Mouse (Mus musculus) cerebellum, postnatal 10 days (tissue): ENCODE measurements around the gene Gpr21.
A peak's percentile ranks its signal among the peaks of the same experiment; 100 is the strongest.
"Not testable (repeated sequence)": the region's sequence is repeated elsewhere in the genome, so short reads cannot be mapped to it uniquely, and the experiment has no call there.

ENCODE experiments used
- DNase-seq, 2 experiments: peaks; one replicate each; pipeline ENCODE4 v3.0.0; 2021; ENCODE audit warnings: mixed read lengths in 2 of 2

The Gpr21 gene

DNA sequence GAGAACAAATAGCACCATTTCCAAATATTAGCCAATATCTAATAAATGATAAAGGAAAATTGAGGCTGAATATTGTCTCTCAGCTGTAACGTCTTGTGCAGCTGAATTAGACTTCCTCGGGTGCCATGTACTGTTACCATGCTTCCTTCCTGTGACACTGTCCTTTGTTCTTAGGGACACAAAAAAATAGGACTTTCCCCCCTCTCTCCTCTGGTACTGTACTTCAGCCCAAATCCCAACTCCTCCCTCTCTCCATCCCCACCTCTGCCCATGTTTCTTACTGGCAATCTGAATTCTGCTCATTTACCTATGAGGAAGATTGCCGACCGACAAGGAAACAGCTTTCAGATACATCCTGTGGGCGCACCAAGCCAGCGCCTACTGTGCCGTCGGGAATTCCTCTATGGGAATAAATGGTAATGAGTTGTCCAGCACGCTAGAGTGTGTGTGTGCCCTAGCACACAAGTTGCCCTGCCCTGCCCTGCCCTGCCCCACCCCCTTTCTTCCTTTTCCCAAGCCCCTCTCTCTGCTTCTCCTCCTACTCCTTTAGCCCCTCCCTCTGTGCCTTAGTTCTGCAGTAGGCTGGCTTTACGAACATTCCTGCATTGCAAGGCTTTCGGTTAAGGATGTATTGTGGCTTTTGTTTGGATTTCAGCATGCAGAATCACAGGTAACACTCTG, at the start of gene Gpr21:
Gpr21 (plus strand) TSS at position 303 of the 681 bp plus-strand sequence.
- DNase-seq, result peak; percentile 11 to 17

DNA sequence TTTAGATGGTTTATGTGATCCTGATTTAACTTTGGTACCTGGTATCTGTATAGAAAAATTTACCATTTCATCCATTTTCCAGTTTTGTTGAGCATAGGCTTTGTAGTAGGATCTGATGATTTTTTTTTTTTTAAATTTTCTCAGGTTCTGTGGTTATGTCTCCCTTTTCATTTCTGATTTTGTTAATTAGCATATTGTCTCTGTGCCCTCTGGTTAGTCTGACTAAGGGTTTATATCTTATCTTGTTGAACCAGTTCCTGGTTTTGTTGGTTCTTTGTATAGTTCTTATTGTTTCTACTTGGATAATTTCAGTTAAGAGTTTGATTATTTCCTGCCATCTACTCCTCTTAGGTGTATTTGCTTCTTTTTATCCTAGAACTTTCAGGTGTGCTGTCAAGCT, 36.6 kb upstream of the Gpr21 start:
- no peak for DNase-seq

DNA sequence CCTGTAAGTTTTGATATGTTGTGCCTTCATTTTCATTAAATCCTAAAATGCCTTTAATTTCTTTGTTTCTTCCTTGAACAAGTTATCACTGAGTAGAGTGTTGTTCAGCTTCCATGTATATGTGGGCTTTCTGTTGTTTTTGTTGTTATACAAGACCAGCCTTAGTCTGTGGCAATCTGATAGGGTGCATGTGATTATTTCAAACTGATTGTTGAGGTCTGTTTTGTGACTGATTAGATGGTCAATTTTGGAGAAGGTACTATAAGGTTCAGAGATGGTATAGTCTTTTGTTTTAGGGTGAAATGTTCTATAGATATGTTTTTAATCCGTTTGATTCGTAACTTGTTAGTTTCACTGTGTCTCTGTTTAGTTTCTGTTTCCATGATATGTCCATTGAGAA, 36.1 kb upstream of the Gpr21 start:
- DNase-seq, result no peak

DNA sequence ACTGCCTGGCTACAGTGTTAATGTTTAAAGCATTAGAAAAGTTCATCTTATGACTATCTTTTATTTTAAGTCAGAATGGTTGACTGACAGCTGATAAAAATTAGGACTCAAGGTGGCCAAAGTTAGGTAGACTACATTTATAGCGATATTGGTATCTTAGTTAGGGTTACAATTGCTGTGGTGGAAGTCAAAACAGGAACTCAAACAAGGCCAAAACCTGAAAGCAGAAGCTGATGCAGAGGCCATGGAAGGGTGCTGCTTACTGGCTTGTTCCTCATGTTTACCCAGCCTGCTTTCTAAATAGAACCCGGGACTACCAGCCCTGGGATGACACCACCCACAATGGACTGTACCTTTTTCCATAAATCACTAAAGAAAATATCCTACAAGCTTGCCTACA, 32.0 kb upstream of the Gpr21 start:
- DNase-seq, result no peak

DNA sequence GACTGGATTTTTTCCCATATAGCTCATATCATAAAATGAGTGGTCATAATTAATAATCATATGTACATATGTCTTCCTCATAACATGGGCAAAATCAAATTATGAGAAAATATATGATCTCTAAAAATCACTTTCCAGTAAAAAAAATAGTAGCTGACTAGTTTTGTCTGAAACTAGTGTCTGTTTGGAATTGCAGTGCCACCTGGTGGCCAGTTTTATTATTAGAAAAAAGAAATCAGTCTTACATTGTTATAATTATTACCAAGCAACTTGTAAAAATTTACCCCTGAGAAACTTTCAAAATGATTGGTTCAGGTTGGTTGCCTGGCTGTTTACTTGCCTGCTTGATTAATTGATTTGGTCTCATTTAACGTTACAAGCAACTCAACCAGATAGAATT, 30.8 kb upstream of the Gpr21 start:
- DNase-seq, result peak; percentile 41 to 79

DNA sequence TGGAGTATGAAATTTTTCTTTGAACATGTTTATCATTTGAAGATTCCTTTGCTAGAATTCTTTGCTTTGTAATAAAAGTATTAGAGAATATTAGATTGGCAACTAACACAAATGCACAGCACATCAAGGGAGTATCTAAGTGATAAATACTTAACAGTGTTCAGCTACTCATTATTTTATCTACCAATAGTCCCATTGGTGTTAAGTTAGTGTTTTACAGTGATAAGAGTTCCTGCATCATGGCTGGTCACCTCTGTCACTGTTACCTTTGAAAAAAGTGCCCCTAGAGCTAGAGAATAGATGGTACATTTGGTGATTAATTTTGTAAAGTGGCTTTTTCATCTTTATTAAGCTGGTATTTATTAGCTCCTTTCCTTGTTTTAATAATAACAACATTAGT, 29.7 kb upstream of the Gpr21 start:
- no peak for DNase-seq

DNA sequence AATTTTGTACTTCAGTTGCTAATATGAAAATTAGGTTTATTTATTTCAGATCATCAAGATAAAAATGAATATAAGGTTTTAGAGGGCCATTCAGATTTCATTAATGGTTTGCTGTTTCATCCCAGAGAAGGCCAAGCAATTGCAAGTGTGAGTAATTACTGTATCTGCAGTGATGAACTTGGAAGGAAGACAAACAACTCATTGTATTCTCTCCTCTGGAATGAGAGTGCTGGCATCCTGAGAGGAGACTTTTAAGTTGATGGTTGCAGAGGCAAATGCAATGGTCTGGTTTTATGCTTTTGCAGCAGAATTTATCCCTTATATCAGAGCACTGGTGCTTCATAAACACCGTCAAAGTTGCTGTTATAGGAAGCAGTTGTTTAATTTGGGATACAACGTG, 27.2 kb upstream of the Gpr21 start:
- no peak for DNase-seq

DNA sequence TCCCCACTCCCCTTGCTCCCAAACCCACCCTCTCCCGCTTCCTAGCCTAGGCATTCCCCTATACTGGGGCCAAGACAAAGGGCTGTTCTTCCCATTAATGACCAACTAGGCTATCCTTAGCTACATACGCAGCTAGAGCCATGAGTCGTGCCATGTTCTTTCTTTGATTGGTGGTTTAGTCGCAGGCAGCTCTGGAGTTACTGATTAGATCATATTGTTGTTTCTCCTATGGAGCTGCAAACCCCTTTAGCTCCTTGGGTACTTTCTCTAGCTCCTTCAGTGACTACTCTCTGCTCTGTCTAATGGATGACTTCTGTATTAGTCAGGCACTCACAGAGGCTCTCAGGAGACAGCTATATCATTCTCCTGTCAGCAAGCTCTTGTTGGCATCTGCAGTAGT, 18.8 kb upstream of the Gpr21 start:
- DNase-seq, result no peak

DNA sequence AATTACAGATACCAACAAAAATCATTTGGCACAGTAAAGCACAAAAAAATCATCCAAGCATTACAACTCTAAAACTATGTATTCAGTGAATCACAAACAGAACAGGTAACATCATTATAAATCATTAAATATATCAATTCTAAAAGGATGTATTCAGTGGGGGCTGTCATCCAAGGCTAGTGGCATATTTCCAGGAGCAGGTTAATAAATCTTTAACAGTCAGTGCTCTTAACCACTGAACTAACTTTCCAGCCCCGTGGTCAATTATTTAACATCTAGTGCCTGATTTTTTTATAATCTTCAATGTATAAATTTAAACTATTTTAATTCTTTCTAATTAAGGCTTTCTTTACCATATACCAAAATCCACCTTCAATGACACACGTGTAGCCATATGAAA, 10.3 kb upstream of the Gpr21 start:
- DNase-seq, result not testable (repeated sequence)

DNA sequence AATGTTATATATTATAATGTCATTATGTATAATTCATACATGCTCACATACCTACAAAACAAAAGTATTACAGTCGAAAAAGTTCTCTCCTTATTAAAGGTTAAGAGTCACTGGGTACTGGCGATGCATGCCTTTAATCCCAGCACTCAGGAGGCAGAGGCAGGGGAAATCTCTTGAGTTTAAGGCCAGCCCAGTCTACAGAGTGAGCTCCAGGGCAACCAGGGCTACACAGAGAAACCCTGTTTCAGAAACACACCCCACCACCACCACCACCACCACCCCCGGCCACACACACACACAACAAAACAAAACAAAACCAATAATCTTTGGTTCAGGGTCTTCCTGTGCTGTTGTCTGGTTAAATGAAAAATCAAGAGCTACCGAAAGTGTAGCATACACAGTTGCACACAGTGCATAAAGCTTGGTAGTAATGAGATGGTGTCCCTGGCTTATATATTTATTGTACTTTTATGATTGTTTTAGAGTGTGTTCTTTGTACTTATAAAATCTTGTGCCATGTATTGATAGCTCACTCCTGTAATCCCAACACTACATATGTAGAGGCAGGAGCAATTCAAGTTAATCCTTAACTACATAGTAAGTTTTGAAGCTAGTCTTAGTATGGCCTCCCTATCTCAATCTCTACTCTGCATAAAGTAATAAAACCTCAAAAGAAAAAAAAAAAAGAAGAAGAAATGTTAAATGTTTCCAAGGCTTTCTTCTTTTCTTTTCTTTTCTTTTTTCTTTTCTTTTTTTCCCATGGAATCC, 4.8 kb upstream of the Gpr21 start:
- no peak for DNase-seq

DNA sequence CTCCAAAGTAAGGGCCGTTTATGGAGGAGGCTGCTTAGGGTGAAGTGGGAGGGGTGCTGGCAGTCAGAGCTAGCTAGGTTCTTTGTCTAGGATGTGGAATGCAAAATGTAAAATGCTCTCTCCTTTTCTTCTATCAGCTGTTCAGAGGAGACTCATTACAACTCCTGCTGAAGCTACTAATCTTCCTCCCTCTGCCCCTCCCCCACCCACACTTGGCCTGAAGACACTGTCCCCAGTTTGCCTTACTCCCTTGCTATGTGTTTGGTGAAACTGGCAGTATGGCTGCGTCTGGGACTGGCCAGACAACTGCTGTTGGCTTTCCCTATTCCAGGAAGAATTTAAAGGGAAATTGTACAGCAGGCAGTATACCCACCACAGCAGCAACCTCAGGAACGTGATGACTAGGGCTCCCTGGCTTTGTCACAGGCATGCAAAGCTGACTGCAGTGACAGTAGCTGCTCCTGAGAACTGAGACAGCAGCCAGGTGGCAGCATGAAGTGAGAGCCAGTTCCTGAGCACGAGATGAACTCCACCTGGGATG, 860 bp downstream of the Gpr21 start:
- DNase-seq, result peak; percentile 69 to 70

DNA sequence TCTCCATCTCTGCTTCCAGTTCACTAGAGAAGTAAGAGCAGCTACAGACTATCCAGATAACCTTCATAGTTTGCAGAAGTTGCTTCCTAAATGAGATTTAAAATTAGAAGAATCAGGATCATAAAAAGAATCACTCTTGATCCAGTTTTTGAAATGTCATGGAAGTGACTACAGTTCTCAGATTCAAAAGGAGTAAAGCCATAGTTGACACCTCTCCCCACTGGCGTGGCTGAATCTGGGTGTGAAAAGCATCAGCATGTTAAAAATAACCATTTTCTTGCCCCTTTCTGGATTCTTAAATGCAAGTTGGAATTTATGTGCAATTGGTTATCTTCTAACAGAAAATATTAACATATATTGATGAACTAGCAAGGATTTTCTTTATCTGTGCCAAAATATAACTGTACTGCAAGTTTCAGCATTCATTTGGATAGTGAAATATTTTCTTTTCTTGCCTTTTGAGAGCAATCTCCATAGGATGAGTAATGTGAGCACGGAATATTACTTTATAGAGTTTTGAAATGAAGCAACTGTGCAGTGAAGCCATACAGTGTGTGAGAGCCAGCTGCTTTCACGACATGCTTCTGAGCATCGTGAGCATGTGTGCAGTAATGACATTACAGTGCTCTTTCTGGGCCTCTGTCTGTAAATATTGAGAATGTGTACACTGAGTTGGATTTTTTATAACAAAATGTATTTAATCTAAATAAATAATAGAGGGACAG, 2.6 kb downstream of the Gpr21 start:
- no peak for DNase-seq

DNA sequence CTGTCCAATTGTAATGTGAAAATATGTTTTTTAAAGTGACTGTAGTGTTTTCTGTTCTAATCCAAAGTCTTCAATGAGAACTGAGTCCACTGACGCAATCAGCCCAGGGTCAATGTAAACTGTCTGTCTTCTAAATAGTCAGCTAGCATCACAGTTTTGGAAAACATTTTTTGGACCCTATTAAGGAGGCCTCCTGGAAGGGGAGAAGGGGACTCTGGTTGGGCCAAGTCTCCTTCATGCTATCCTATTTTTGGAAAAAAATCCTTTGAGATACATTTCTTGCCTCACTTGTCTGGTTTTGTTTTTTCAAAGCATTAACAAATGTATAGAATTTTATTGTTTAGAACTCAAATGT, 3.1 kb downstream of the Gpr21 start:
- DNase-seq, result no peak

DNA sequence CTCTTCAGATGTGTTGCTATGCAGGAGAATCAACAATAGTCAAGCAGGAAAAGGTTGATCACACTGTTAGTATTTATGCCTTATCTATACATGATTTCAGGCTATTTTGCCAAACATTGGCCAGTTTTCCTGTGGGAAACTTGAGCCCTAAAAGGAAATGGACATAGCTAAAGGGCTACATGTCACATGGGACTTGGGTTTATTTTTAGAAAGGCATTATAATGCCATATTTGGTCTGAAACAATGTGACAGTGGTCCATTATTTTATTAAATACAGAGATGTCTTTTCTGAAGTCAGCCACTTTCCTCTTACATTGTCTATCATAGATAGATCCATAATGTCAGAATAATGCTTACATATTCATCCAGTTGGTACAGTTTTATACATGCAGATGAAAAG, 11.5 kb downstream of the Gpr21 start:
- no peak for DNase-seq

DNA sequence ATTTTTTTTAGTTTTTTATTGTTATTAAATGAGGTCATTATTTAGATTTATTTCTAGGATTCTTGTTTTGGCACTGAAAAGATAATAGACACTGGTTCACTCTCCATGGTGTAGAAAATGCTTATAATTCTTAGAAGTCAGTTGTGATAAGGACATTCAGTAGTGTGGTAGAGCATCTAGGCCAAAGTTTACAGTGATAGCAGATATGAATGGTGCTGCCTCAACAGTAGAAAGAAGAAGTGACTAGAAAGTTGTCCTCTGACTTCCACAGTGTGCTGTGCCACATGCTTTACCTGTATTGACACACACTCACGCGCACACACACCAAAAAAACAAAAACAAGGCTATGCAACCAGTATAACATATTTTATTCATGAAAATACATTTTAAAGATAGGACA, 13.3 kb downstream of the Gpr21 start:
- no peak for DNase-seq

DNA sequence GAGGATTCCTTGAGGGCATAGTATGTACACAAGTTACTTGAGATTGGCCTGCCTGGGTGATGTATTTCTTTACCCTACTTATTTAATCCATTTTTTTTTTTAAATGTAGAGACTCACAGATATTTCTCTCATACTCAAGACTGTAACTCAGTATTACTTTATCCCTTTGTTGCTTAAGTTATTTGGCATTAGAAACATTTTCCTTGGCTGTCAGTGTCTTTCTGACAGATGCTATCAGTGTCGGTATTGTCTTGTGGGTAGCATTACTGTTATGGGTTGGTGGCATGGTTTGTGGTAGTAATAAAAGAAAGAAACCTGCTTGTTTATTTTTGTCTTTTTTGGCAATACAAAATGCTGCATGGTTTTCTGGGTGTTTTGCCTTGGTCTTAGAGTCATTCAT, 14.6 kb downstream of the Gpr21 start:
- no peak for DNase-seq

DNA sequence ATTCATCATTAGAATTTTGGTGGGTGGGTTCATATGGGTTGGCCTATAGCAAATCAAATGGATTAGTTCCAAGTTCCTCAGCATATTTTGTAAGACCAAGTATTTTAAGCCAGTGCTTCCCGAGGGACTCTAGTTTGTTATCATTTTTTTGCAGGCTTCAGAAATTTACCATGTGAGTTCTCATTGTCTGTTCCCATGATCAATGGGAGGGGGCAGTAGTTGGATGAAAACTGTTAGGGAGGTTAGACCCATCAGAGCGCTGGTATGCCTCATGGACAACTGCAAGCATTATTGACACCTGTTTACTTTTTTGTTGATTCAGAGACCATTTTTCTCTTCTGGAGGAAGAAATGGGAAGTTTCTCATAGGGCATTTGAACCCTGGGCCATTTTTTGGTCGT, 15.5 kb downstream of the Gpr21 start:
- no peak for DNase-seq

DNA sequence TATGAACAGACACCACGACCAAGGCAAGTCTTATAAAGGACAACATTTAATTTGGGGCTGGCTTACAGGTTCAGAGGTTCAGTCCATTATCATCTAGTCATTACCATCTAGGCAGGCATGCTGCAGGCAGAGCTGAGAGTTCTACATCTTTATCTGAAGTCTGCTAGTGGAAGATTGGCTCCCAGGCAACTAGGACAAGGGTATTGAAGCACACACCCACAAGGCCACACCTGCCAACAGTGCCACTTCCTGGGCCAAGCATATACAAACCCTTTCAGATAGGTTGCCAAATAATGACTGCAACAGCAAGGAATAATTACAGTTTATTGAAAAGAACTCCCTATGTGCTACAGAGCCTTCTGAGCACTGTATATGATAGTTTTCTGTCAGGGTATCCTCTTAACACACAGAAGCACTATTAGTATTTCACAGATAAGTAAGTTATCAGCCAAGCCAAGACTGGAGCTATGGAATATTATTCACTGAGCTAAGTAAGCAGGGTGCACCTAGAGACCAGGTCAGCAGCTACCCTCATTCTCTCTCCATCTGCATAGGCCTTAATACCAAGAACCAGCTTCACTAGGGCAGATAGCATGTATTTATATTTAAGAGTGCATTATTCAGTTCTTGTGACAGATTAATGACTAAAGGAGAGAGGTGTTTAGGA, 33.3 kb downstream of the Gpr21 start:
- DNase-seq, result no peak

DNA sequence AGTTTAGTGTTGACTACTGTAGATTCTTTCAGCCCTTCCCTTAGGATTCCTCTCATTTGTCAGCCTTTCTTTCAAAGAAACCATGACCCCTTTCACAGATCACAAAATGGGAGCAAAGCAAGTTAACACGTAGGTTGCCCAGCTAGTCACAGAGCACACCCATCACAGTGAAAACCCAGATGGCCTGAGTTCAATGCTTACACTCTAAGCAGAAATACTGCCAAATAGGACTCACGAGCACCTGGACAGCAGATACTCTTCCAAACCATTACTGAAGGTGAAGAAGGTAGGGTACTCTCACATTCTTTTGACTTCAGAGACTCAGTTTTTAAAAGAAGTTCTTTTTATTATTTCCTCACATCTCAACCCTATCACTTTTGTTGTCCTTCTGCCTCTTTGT, 40.2 kb downstream of the Gpr21 start:
- no peak for DNase-seq

DNA sequence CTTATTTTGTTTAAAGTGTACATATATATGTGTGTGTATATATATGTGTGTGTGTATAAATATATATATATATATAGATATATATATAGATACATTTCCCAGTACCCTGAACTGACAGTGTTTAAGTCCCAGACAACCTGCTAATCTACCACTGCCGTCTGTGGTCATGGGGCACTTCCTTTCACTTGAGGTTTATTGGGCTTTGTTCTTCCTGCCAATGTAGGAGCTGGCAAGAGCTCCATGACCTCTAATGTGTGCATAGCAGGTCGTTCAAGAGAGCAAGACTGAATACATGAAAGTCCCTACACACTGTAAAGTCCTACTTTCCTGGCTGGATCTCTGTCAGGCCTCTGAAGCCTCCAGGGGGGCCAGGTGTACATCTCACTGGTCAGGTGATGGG, 49.4 kb downstream of the Gpr21 start:
- no peak for DNase-seq

DNA sequence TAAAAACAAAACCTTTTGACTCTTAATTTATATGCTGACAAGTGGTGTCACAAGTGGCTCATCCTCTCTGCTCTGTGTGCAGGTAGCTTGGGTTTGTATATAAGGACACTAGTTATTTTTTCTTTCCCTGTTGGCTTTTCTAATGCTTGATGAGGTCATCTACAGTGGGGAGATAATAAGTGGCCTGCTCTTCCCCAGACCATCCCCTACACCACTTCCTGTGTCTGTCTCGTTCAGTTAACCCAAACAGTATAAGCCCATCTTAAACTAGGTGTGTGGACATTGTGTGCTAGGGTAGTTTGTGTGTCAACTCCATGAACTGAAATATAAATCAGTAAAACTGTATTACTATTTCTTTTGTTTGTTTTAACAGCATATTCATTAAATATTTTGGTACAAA, 49.9 kb downstream of the Gpr21 start:
- DNase-seq, result no peak

DNA sequence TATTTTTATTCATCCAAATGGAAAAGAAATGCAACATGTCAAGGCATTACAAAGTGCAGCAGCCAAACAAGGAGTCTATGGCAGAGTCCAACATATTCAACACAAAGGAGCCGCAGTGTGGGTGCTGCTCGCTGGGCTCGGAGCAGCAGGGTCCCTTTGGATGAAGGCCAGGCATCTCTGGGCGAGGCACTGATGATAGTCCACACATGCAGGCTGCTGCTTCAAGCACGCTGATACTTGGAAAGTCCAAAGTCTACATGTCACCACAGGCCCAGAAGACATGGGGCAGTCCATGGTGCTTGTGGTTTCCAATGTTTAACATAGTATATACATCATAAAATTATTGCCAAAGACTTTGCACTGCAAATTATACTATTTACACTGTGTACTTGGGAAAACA, 53.8 kb downstream of the Gpr21 start:
- peak; percentile 45 to 62 for DNase-seq
